Mouse (Mus musculus) layer of hippocampus, adult 18-20 months (tissue): ENCODE data around the gene Ifnl3. TPM values are rescaled to one million over a fixed set of nuclear protein-coding genes. Genes with fewer than 3 reads are reported as not detected.
"Not testable (repeated sequence)": the region's sequence is repeated elsewhere in the genome, so short reads cannot be mapped to it uniquely, and the experiment has no call there.

Experiments used
- DNase-seq, 2 experiments: peaks; one replicate each; pipeline ENCODE4 v3.0.0; 2022; ENCODE audit warnings: low spot score in 2 of 2
- long read RNA-seq: library from polyadenylated mRNA; stranded (forward); transcript quantifications from one replicate; pipeline ENCODE4 v2.0.0, GENCODE M21; 2021
- total RNA-seq, 2 experiments: library from RNA; stranded (reverse); gene quantifications; 2 replicates each; pipeline ENCODE4 v1.2.3; 2021

Ifnl3 gene
- not detected for total RNA-seq
- long read RNA-seq, result 0 reads

DNA sequence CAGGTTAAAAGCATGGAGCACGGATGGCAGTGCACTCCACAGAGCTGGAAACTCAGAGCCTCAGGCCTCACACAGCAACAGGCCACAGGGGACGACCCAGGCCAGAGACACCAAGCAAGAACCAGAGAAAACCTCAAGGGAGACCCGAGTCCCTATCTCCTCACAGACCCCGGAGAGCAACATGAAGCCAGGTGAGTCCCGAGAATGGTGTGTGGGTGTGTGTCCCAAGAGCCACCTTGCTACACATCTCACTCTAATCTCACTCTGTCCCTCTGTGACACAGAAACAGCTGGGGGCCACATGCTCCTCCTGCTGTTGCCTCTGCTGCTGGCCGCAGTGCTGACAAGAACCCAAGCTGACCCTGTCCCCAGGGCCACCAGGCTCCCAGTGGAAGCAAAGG lies at the start of gene Ifnl3:
Ifnl3 (plus strand) TSS at position 301 of the 400 bp plus-strand sequence.
- DNase-seq, result not testable (repeated sequence)

DNA sequence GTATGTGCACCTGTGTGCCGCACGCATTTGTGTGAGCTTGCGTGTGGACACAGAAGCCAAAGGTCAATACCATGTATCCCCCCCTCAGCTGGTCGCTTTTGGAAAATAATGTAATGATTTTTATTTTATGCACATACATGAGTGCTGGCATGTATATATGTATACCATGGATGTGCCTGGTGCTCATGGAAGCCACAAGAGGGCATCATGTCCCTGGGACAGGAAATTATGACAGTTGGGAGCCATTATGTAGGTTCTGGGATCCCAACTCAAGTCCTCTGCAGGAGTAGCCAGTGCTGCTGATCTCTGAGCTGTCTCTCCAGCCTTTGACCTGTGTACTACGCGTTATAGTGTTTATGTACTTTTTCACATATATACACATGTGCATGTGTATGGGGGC lies 46.4 kb upstream of the Ifnl3 start:
- no peak for DNase-seq

DNA sequence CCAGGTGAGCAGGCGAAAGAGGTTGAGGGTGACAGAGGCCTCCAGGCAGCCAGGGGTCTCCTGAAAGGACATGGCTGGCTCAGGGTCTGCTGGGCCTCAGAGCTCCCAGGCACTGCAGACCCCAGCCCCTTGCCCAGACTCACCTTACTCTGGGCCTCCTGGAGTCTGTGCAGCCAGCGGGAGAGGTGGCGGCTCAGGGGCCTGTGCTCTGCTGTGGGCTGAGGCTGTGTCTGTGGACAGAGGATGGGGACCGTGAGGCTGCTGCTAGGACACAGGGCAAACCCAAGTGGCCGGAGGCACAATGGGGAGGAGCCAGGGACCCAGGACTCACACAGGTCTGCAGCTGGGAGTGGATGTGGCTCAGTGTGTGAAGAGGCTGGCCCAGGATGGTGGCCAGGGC lies 45.3 kb upstream of the Ifnl3 start:
- no peak for DNase-seq

DNA sequence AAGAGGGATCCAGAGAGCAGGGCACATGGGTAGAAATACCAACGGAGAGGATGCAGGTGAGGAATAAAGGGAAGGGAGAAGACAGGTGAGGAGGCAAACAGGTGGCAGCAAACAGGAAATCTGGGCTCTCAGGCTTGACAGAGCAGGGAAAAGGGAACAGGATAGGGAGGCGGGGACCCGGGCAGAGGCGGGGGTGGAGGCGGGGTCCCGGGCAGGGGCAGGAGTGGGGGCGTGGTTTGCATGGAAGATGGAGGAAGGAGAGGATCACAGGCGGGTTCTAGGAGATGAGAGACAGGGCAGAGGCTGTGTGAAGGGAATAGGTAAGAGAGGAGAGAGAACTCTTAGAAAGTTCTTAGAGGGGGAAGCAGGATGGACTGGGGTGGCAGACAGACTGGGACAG lies 43.8 kb upstream of the Ifnl3 start:
- DNase-seq, result no peak

DNA sequence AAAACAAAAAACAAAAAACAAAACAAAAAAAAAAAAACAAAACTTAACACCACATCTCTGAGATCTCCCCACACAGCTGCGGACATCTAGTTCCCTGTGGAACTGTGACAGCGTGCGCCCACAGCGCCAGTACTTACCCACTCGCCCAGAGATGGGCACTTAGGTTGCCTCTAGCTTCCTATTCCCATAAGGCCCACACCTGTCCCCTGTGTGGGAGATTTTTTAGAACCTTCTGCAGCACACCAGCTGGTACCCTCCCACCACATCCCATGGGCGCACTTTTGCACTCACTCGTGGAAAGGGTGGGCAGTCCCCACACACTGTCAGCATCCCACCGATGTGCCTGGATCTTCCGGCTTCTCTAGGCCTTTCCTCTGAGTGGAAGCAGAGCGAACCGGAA lies 39.8 kb upstream of the Ifnl3 start:
- DNase-seq, result peak; percentile 10 to 58

DNA sequence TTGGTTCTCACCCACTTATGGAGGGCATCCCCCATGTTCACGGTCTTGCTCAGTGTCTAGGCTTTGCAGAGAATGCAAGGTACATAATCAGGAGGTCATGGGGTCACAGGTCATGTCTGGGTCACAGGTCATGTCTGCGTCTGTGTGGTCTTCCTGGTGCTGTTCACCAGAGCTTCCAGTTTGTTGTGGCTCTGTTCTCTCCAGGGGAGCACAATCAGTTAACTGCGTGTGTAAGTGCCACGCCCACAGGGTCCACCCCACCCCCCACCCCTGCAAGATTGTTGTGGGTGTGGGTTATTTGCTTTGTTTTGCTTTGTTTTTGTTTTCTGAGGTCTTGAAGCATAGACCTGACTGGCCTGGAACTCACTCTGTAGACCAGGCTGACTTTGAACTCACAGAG lies 38.4 kb upstream of the Ifnl3 start:
- no peak for DNase-seq

DNA sequence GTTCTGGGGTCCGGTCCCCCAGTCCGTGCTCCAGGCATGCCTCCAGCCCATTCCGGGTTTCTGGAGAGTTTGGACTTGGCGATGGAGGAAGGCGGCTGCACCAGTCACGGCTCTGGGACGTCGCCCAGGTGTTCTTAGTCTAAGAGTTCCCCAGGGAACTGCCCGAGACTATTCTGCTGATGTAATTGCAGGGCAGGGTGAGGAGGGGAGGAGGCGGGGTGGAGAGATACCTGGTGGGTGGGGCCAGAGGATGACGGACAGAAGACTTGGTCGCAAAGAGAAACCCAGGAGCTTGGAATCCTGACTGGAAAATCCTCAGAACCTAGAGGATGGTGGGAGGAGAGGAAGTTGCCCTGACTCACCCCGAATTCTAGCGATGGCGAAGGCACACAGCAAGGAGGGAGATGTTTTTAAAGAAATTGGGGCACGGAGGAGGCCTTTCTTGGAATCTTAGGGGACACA lies 34.6 kb upstream of the Ifnl3 start:
- peak in 1 of 2 experiments; percentile 23 for DNase-seq

DNA sequence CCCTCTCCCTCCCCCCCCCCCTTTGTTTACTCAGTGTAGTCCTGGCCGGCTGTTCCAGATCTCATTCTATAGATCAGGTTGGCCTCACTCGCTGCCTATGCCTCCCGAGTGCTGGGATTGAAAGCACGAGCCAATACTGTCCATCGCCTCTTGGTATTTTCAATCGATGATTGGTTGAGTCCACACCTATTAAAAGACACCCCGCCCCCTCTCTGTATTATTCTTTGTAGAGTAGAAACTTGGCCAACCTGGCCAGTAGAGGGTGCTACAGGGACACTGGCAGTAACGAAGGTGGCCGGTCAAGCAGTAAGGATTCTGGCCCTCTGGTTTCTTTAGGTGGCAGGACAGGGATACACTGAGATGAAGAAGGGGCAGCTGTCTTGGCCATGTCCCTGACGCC lies 32.2 kb upstream of the Ifnl3 start:
- DNase-seq, result peak; percentile 11 to 53

DNA sequence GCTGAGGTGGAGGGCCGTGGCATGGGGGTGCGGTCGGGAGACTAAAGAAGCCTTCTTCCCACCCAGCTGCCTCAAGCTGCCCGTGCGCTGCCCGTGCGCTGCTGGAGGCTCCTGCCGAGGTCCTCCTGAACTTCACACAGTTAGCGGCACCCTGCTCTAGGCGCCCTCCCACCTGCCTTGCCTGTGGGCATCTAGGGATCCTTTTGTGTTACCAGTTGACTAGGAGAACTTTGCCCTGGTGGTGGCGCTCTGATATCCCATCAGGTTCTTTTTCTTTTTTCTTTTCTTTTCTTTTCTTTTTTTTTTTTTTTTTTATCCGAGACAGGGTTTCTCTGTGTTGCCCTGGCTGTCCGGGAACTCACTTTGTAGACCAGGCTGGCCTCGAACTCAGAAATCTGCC lies 31.7 kb upstream of the Ifnl3 start:
- DNase-seq, result no peak

DNA sequence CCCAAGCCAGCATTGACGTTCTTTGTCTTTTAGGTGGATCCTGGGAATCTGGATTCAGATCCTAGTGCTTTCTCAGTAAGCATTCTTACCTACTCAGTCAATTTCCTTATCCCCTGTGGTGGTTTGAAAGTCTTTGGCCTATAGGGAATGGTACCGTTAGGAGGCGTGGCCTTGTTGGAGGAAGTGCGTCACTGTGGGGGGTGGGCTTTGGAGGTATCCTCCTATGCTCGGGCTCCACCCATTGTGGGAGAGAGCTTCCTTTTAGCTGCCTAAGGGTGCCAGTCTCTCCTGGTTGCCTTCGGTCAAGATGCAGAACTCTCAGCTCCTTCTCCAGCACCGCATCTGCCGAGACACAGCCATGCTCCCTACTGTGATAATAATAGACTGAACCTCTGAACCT lies 30.3 kb upstream of the Ifnl3 start:
- DNase-seq, result no peak

DNA sequence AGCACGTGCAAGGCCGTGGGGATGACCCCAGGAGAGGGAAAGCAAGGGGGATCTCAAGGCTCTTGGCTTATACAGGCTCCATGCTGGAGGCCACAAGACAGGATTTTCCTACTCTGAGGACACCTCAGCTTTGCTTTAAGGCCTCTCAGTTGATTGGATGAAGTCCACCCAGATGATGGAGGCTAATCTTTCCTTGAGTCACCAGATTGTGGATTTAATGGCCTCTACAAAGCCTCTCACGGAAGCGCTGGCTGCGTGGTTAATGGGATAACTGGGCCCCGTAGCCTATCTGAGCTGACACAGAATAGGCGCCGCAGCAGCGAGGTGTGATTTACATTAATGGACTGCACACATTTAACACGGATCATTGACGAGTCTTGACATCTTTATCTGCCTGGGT lies 27.2 kb upstream of the Ifnl3 start:
- no peak for DNase-seq

DNA sequence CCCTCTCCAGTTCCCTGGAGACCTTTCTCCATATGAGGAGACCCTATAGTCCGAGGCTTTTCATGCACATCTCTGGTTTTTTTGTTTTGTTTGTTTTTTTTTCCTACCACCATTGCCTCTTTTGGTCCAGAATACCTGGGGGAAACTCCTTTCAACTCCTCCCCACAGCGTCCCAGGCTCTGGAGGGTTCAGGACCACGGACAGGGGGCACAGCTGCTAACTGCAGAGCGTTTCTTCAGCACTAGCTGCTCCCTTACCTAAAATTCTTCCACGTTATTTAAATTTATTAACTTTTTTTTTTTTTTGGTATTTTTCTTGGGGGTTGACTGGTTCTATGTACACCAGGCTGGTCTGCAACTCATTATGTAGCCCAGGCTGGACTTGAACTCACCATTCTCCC lies 17.1 kb upstream of the Ifnl3 start:
- DNase-seq, result no peak

DNA sequence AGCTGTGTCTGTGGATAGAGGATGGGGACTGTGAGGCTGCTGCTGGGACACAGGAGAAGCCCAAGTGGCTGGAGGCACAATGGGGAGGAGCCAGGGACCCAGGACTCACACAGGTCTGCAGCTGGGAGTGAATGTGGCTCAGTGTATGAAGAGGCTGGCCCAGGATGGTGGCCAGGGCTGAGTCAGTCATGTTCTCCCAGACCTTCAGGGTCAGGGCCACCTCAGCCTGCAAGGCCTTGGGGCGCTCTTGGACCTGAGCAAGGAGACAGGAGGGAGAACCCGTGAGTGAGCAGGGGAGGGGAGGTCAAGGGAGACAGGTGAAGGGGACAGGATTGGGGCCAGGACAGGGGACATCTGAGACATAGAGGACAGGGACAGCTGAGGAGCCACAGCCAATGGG lies 13.5 kb upstream of the Ifnl3 start:
- not testable (repeated sequence) for DNase-seq

DNA sequence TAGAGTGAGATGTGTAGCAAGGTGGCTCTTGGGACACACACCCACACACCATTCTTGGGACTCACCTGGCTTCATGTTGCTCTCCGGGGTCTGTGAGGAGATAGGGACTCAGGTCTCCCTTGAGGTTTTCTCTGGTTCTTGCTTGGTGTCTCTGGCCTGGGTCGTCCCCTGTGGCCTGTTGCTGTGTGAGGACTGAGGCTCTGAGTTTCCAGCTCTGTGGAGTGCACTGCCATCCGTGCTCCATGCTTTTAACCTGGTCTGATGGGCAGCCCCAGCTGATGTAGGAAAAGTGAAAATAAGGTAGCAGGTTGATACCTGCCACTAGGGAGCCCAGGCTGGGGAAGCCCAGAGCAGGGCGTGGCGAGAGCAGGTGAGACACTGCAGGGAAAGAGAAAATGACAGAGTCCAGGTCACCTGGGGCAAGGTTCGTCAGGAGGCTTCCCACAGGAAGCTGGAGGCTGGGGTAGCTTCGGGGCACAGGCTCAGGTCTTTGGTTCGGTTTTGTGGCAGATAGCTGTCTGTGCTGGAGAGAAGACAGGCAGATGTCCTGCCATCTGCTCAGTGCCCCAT lies 12.1 kb upstream of the Ifnl3 start, which contains the start of gene Ifnl2:
Ifnl2 (minus strand) TSS at position 51 of the 570 bp plus-strand sequence.
- not testable (repeated sequence) for DNase-seq

DNA sequence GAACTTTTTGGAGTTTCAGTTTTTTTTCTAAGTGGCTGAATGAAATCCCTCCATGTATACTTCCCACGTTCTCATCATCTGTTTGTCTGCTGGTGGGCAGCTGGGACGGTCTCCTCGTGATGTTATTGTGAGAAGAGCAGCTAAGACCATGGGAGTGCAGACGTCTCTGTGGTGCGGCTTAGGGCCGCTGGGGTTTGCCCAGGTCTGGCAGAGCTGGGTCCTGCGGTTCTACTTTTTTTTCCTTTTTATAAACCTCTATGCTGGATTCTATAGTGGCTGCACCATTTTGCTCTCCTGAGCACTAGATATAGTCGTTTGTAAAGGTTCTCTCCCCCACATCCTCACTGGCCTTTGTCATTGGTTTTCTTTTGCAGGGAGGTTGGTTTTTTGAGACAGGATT lies 11.2 kb upstream of the Ifnl3 start:
- DNase-seq, result no peak

DNA sequence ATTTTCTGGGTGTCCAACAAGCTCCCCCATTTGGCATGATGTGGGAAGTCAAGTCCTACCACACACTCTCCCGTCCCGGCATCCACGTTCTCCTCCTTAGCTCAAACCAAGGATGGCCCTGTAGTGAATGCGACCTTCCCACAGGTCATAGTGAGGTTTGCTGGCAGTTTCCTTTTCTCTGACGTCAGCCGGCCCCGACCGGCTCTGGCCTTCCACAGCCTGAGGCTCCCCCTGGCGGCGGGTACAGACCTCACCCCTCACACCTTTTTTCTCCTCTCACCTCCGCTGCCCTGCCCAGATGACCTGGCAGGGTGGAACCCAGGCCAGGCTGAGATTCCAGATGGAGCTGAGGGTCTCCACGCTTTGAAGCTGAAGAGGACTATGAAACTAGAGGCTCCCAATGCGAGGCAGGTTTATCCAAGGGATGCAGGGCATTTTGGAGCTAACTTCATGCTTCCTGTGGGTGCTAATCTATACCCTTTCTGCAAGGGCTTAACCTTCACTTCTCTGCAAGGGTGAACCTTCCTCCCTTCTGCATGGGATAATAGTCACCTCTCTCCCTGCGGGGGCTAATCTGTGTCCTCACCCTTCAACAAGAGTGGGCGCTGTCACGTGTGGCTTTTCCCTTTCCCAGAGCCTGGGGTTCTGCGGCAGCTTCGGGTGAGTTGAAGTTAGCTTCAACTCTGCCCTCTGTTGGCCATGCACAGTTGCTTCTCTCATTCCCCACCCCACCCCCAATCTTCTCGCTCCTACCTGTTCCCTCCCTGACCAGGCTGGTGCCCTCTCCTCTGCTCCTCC lies 5.5 kb downstream of the Ifnl3 start:
- peak; percentile 28 to 67 for DNase-seq

DNA sequence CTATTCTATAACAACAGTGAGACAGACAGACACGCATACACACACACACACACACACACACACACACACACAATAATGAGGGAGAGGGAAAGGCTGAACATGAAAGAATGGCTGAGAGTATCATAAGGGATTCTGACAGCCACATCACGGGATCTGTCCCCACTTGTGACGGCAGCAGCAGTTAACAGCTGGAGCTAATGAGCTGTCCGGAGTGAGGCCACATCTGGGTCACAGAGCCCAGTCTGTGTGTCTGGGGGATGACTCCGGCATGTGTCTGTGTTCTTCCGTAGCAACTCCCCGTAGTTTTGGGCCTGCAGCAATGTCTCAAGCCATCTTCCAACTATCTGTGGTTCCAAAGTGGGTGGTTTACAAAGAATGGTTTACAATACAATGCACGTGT lies 9.4 kb downstream of the Ifnl3 start:
- DNase-seq, result no peak

DNA sequence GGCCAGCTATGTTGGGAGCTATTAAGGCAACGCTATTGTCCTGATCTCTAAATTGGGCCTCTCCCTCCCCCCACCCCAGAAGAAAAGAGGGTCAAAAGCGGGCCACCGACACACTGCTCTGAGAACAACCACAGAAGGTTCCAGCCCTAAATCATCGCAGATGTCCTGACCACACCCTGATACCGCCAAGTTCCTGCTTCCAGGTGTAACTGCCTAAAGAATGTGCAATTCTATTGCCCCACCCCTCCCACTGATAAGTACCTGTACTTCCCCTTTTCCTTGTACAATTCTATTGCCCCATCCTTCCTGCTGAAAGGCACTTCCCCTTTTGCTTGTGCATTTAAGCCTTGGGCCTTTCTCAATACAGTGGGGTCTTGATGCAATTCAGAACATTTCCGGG lies 16.2 kb downstream of the Ifnl3 start:
- DNase-seq, result not testable (repeated sequence)

DNA sequence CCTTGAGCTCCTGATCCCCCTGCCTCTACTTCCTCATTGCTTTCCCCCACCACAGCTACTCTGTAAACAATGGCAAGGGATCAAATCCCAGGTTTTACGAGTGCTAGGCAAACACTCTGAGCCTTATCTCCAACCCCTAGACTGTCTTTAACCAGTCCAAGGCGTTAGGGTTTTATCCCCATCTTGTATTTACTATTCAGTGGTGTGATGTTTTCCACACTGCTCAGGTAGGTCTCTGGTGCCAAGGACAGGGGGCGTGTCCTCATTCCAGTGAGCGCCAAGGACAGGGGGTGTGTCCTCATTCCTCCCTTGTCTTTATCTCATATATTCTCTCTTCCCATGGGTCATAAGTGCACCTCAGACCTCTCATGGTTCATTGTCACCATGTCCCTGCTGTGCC lies 17.9 kb downstream of the Ifnl3 start, which contains the start of gene Sycn:
Sycn (plus strand) TSS at position 360 of the 400 bp plus-strand sequence.
- no peak for DNase-seq

DNA sequence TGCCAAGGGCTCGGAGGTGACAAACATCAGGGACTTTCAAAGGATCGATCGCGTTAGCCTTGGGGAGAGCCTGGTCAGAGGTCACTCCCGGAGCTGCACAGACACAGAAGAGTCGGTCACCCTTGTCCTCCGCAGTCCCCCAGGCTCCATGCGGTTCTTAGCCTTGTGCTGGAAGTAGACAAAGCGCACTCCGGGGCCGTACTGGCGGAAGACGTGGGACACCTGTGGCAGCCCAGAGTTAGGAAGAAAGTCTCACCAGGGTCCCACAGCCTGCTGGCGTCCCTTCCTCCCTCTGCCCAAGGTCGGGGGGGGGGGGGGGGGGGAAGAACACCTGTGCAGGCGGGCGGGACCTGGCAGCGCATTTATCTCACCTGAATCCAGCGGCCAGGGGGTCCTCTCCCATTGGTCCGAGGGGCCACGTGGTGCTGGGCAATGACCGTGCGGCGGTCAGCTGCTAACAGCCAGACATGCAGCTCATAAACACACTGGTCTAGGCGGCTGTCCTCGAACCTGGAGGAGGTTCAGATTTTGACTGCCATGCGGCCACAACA lies 21.5 kb downstream of the Ifnl3 start:
- no peak for DNase-seq

DNA sequence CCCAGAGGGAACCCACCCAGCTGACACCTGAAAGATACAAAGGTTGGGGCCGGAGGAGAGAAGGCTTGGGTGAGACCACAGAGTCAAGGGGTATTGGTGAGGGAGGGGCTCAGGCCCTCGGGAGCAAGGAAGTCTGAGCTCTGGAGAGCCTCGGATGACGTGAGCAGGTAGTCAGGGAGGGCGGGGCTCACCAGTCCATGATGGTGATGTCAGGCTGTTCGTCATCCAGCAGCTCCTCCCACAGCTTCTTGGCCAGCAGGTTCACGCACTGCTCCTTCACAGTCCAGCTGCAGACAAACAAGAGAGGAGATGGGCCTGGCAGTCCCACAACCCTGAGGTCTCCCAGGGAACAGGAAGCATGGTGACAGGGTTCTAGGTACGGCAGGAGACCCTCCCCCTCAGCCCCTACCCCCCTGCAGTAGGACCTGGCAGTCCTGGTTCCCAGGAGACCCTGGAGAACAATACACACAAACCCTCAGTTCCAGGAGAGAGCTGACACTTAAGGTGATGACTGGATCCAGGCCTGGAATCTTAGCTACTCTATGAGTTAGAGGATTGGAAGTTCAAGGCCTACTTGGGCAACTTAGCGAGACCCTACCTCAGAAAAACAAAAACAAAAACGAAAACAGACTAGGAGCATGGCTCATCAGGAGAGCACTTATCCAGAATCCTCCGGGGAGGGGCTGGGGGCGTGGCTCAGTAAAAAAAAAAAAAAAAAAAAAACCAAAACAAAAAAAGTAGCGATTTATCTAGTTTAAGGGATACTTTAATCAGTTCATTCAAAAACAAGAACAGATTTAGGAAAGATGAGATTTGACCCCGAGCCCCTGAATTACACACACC lies 22.6 kb downstream of the Ifnl3 start:
- DNase-seq, result no peak

DNA sequence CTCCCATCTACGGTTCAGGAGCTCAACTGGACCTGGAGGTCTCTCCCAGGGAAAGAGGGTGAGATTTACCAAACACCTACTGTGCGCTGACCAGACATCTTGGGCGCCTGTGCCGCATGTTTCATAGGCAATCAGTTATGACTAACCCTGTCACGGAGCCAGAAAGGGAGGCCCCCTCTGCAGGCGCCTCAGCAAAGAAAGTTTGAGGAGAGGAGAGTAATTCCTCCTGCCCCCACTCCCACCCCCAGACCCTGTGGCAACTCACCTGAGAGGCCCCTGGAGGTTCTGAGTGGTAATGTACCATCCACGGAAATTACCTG lies 23.2 kb downstream of the Ifnl3 start:
- no peak for DNase-seq
